ENCODE assay signal across 10 mouse cellular contexts in genomic region chr4:46041761-46042504, GRCm38 (mm10). TPM values are rescaled to one million over a fixed set of nuclear protein-coding genes. Genes with fewer than 3 reads are reported as not detected.
A peak's percentile ranks its signal among the peaks of the same experiment; 100 is the strongest.
DNase-seq lines count a peak whose midpoint lies in the region; ATAC-seq and TF ChIP-seq lines count a peak whose summit lies in the region.
"Had no signal": no experiment of that assay in that cellular context is flagged by ENCODE, and none has a peak within 500 bp of the region (broad histone marks: within the 10 kb centered on the region; RNA-seq: fewer than 3 reads in every experiment).

No protein-coding gene starts in this region.

- H3K9me3 ChIP-seq in heart, embryonic 12.5 days (replicated peaks), result no peaks in the 10 kb centered on the region
- H3K9me3 ChIP-seq in stomach, postnatal 0 days (ENCODE audit: control insufficient read depth, low read length), result no peaks in the 10 kb centered on the region

- H3K4me1 ChIP-seq in heart, embryonic 12.5 days (replicated peaks), result peaks cover 68% of the 10 kb centered on the region
- no peaks in the 10 kb centered on the region for H3K4me1 ChIP-seq in stomach, postnatal 0 days (replicated peaks; ENCODE audit: control insufficient read depth, insufficient read depth)

- no peak for TF ChIP-seq EP300 in stomach, postnatal 0 days (optimal IDR thresholded peaks at IDR 0.05)

- WGBS in heart, embryonic 12.5 days, result 4% methylated on average over 7 of the region's 7 CpGs
- WGBS in stomach, postnatal 0 days, result 41% methylated on average over 7 of the region's 7 CpGs

- H3K36me3 ChIP-seq in heart, embryonic 12.5 days, result peaks cover 16% of the 10 kb centered on the region; the same call in 1 of the 2 replicates
- H3K36me3 ChIP-seq in stomach, postnatal 0 days (ENCODE audit: control insufficient read depth, insufficient read depth, low read length), result no peaks in the 10 kb centered on the region

- TF ChIP-seq CTCF in stomach, postnatal 0 days (IDR thresholded peaks at IDR 0.05; ENCODE audit: low read depth), result no peak

- H3K4me3 ChIP-seq in heart, embryonic 12.5 days, result peak overlapping the region; percentile 90
- H3K4me3 ChIP-seq in stomach, postnatal 0 days (ENCODE audit: low read depth, low read length), result no peak overlapping the region

- no peak for DNase-seq in heart, postnatal 36 days
- DNase-seq in spleen, adult 12 weeks (ENCODE audit: low spot score), result peak; percentile 25
- no peak for DNase-seq in spleen, postnatal 4 days (ENCODE audit: low spot score in 2 of 2)
- DNase-seq in induced T-regulatory cell, adult 2 months (ENCODE audit: low read depth), result peak; percentile 22
- DNase-seq in stomach, postnatal 0 days (ENCODE audit: low spot score), result no peak
- DNase-seq in cerebellum, postnatal 36 days, result no peak
- DNase-seq in layer of hippocampus, adult 8-10 months (ENCODE audit: low spot score in 2 of 2), result no peak
- DNase-seq: gastrocnemius, postnatal 36 days; lung, postnatal 10 days had no signal

- 0 out of 2 replicates have a peak, but pooled peaks cover 6% of the 10 kb centered on the region for H3K27me3 ChIP-seq in heart, embryonic 12.5 days (replicated peaks)
- H3K27me3 ChIP-seq in stomach, postnatal 0 days (ENCODE audit: control insufficient read depth, insufficient read depth, low read length), result no peaks in the 10 kb centered on the region

- H3K4me2 ChIP-seq in heart, embryonic 12.5 days, result peak overlapping the region; percentile 80
- no peak overlapping the region for H3K4me2 ChIP-seq in stomach, postnatal 0 days (replicated peaks; ENCODE audit: low read depth)

- peak; percentile 59 for ATAC-seq in heart, embryonic 12.5 days (ENCODE audit: insufficient number of reproducible peaks, low FRiP score)
- ATAC-seq in stomach, postnatal 0 days (ENCODE audit: low FRiP score, low TSS enrichment), result peak; percentile 28; the same call in 1 of the 2 replicates

- intact Hi-C loops in heart, postnatal 36 days (cut with DNase I), result loop anchor here (2.0 to 5.0 kb wide), 2 partner anchors 23 to 45 kb away; no protein-coding TSS in a partner anchor

- peak overlapping the region; percentile 100 for H3K27ac ChIP-seq in heart, embryonic 12.5 days (ENCODE audit: poor library complexity, severe bottlenecking)
- H3K27ac ChIP-seq in stomach, postnatal 0 days (replicated peaks), result no peak overlapping the region

- peak overlapping the region; percentile 95 for H3K9ac ChIP-seq in heart, embryonic 12.5 days
- H3K9ac ChIP-seq in stomach, postnatal 0 days (ENCODE audit: low read length), result no peak overlapping the region

RNA-seq across cellular contexts. Expression of gene Tmod1, which starts 3.2 kb away (rescaled TPM):
- 195 and 203 TPM in 2 replicates for polyA plus RNA-seq in heart, embryonic 12.5 days (2016; fragmentation: Nextera tagmentation; extraction: Ambion mirVana)
- total RNA-seq in heart, postnatal 36 days (2021), result 100 to 1,000 TPM; 272 to 278 TPM
- 3.2 and 3.4 TPM in 2 replicates for polyA plus RNA-seq in stomach, postnatal 0 days (2015; fragmentation: Nextera tagmentation; extraction: Ambion mirVana)
- 10 to 100 TPM; 22.4 to 30.0 (median 28.9) TPM for total RNA-seq in layer of hippocampus, adult 8-10 months (2022)

Comparison
In these comparisons a context has a peak if more than half of its experiments do, and no peak if none do; other contexts are left out.
1. DNase-seq: peak in spleen, adult 12 weeks (single experiment) and induced T-regulatory cell, adult 2 months (single experiment); none in heart, postnatal 36 days (0 of 2), spleen, postnatal 4 days (0 of 2), stomach, postnatal 0 days (single experiment), cerebellum, postnatal 36 days (0 of 2) and layer of hippocampus, adult 8-10 months (0 of 2).
2. RNA of gene Tmod1, which starts 3.2 kb away (total RNA-seq): 272 to 278 TPM in heart, postnatal 36 days; 22.4 to 30.0 TPM in layer of hippocampus, adult 8-10 months; every median in the first group is over 4 times any median in the second.